Comparison of ENCODE assay signal across 9 mouse cellular contexts in genomic region chr8:118162171-118162570, GRCm38 (mm10).
DNase-seq lines count a peak whose midpoint lies in the region; ATAC-seq and TF ChIP-seq lines count a peak whose summit lies in the region.
"Had no signal": no experiment of that assay in that cellular context is flagged by ENCODE, and none has a peak within 500 bp of the region (broad histone marks: within the 10 kb centered on the region; RNA-seq: fewer than 3 reads in every experiment).

No protein-coding gene starts in this region.

- H3K4me3 ChIP-seq in midbrain, postnatal 0 days (ENCODE audit: low read depth, low read length): no peak overlapping the region

- peak; percentile 15; the same call in 1 of the 2 replicates for TF ChIP-seq CTCF in midbrain, postnatal 0 days (IDR thresholded peaks at IDR 0.05)

- no peaks in the 10 kb centered on the region for H3K4me1 ChIP-seq in midbrain, postnatal 0 days (ENCODE audit: insufficient read depth, low read length)

- H3K27ac ChIP-seq in midbrain, postnatal 0 days (ENCODE audit: low read depth, low read length): no peak overlapping the region

- H3K9ac ChIP-seq in midbrain, postnatal 0 days (replicated peaks; ENCODE audit: low read length, poor library complexity, severe bottlenecking): no peak overlapping the region

- H3K4me2 ChIP-seq in midbrain, postnatal 0 days (ENCODE audit: low read depth, low read length, poor library complexity, severe bottlenecking): no peak overlapping the region

- peak; percentile 38 for DNase-seq in heart, postnatal 4 days
- DNase-seq in heart, postnatal 25 days (ENCODE audit: low spot score): no peak
- peak; percentile 8 for DNase-seq in cerebellum, adult 9-10 months
- DNase-seq in gastrocnemius, postnatal 10 days: peak; percentile 60
- DNase-seq in midbrain, postnatal 0 days (ENCODE audit: low spot score): peak; percentile 90
- no peak for DNase-seq in ovary, postnatal 36 days (ENCODE audit: low spot score)
- no peak for DNase-seq in thymus, postnatal 36 days
- DNase-seq: thymus, adult 18-20 months had no signal

- peak; percentile 68 for ATAC-seq in midbrain, postnatal 0 days (ENCODE audit: low FRiP score)
- ATAC-seq in erythroid progenitor cell, adult 5-6 weeks (replicated peaks; ENCODE audit: low FRiP score, poor library complexity, severe bottlenecking): no peak

- H3K36me3 ChIP-seq in midbrain, postnatal 0 days (ENCODE audit: insufficient read depth, low read length): no peaks in the 10 kb centered on the region

- no peaks in the 10 kb centered on the region for H3K9me3 ChIP-seq in midbrain, postnatal 0 days (ENCODE audit: low read length)

- 53% methylated on average over 10 of the region's 10 CpGs for WGBS in midbrain, postnatal 0 days

- intact Hi-C loops in heart, postnatal 25 days (cut with DNase I): no loop called here

- no peaks in the 10 kb centered on the region for H3K27me3 ChIP-seq in midbrain, postnatal 0 days (ENCODE audit: insufficient read depth, low read length)

Comparison
In these comparisons a context has a peak if more than half of its experiments do, and no peak if none do; other contexts are left out.
1. DNase-seq: peak in heart, postnatal 4 days (single experiment), cerebellum, adult 9-10 months (single experiment), gastrocnemius, postnatal 10 days (single experiment) and midbrain, postnatal 0 days (single experiment); none in heart, postnatal 25 days (single experiment), ovary, postnatal 36 days (single experiment) and thymus, postnatal 36 days (0 of 2).